Mouse (Mus musculus): ENCODE measurements around the gene Tenm3.

- TF ChIP-seq CTCF (IDR thresholded peaks at IDR 0.05; ENCODE audit: low read depth, low read length) (no peak), GATA1 (IDR thresholded peaks at IDR 0.05; ENCODE audit: borderline replicate concordance, low read length) (no peak), TAL1 (conservative IDR thresholded peaks at IDR 0.05; ENCODE audit: low read depth, low read length) (no peak)
These were observed 655.2 kb downstream of the Tenm3 start for GRCm38 (mm10) chr8:48188586-48188985.

All from G1E (cell line).